Mouse (Mus musculus) hindbrain, embryonic 12.5 days (tissue): ENCODE measurements around the gene 4930519G04Rik. TPM values are rescaled to one million over a fixed set of nuclear protein-coding genes. Genes with fewer than 3 reads are reported as not detected.
"Not testable (repeated sequence)": the region's sequence is repeated elsewhere in the genome, so short reads cannot be mapped to it uniquely, and the experiment has no call there.

Experiments
- ATAC-seq: fragments of 200-750 bp; cut with Nextera tagmentation; 2 replicates; pipeline ENCODE4 v1.8.0; 2017; ENCODE audit warnings: moderate TSS enrichment; ENCODE audit not compliant: low FRiP score
- H3K27ac ChIP-seq: fragments of 300-500 bp; sonication (generic); 2 replicates; pipeline ENCODE4 v1.5.1; 2016; ENCODE audit warnings: mild to moderate bottlenecking
- H3K27me3 ChIP-seq: fragments of 300-500 bp; sonication (generic); 2 replicates; pipeline ENCODE4 v1.6.1; 2016; ENCODE audit warnings: mild to moderate bottlenecking
- H3K36me3 ChIP-seq: fragments of 300-500 bp; sonication (generic); 2 replicates; pipeline ENCODE4 v1.6.1; 2016; ENCODE audit warnings: mild to moderate bottlenecking
- H3K4me1 ChIP-seq: fragments of 300-500 bp; sonication (generic); 2 replicates; pipeline ENCODE4 v1.6.1; 2016
- H3K4me2 ChIP-seq: fragments of 300-500 bp; sonication (generic); replicated peaks from 2 replicates; pipeline ENCODE4 v1.6.1; 2016; ENCODE audit warnings: mild to moderate bottlenecking
- H3K4me3 ChIP-seq: fragments of 300-500 bp; sonication (generic); 2 replicates; pipeline ENCODE4 v1.5.1; 2016; ENCODE audit warnings: mild to moderate bottlenecking
- H3K9ac ChIP-seq: fragments of 300-500 bp; sonication (generic); 2 replicates; pipeline ENCODE4 v1.6.1; 2016; ENCODE audit warnings: mild to moderate bottlenecking, moderate library complexity
- H3K9me3 ChIP-seq: fragments of 300-500 bp; sonication (generic); replicated peaks from 2 replicates; pipeline ENCODE4 v1.6.1; 2016; ENCODE audit warnings: mild to moderate bottlenecking
- WGBS: fragments of 180-500 bp; shearing (Covaris S2); methylation state at CpG from one replicate; pipeline ENCODE4 v1.1.7; 2016; 5-methylcytosine and 5-hydroxymethylcytosine counted together
- polyA plus RNA-seq: library from polyadenylated mRNA; unstranded; fragments of >200 nt; fragmentation: Nextera tagmentation; extraction: Ambion mirVana; gene quantifications from 2 replicates; pipeline ENCODE4 v1.2.1, GENCODE M21; 2016

The 4930519G04Rik gene
- not detected in 2 replicates for polyA plus RNA-seq

DNA sequence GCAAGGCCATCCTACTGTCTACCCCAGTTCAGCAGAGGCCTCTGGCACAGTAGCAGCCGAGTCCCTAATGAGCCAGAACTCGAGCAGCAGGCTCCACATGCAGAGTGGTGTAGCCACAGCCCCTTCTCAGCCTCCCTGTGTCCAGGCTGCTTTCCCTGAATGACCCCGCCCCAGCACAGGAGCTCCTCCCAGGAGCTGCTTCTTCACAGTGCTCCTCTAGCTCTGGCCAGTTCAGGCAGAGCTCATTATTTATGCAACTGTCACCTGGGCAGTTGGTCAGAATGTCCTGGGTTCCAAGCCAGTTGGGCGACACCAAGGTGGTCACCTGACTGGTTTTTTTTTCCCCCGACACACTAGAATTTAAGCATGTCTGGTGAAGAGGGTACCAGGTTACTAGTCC lies at the start of gene 4930519G04Rik:
4930519G04Rik (plus strand) TSS at position 301 of the 400 bp plus-strand sequence.
- not testable (repeated sequence) for H3K4me3 ChIP-seq, H3K4me1 ChIP-seq, H3K36me3 ChIP-seq, H3K27ac ChIP-seq, H3K27me3 ChIP-seq, ATAC-seq, H3K9ac ChIP-seq, H3K4me2 ChIP-seq, H3K9me3 ChIP-seq
- 77% methylated on average over 3 of the region's 5 CpGs for WGBS

DNA sequence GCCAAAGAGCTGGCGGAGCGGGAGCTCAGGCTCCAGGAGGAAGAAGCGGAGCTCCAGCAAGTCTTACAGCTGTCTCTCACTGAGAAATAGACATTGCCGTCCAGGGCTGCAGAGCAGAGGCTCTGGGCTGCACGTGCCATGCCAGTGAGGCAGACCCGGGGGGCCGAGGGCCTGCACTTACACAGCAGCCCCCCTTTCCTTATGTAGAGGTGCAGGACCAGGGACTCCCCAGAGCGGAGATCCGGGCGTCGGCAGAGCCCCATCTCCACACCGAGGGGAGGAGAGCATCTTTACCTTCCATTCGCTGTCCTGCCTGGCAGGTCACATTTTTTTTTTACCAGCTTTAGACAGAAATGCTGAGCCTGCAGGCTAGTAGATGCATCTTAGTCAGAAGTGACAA lies 49.1 kb upstream of the 4930519G04Rik start:
- Histone ChIP-seq H3K9me3 (no peaks in the 10 kb centered on the region), H3K27ac (peak overlapping the region; percentile 35; the same call in 1 of the 2 replicates), H3K27me3 (no peaks in the 10 kb centered on the region), H3K9ac (no peak overlapping the region), H3K36me3 (peaks cover 75% of the 10 kb centered on the region), H3K4me3 (no peak overlapping the region), H3K4me1 (peaks cover 16% of the 10 kb centered on the region), H3K4me2 (no peak overlapping the region)
- ATAC-seq = no peak
- 86% methylated on average over 13 of the region's 13 CpGs for WGBS

DNA sequence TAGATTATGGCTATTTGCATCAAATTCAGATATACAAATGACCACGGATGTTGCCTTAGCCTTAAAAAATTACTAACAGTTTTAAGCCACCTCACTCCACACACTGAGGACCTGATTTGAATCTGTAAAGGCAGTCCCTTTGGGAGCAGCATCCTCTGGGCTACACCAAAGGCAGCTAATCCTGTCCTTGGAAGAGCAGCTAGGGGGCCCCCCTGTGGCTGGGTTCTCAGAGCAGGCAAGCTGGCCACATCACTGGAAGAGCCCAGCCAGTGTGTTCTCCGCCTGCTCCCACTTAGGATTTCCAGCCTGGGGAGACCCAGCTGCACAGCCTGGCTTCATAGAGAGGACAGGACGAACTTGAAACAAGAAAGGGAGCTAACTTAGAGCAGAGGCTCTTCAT lies 48.5 kb upstream of the 4930519G04Rik start:
- H3K27me3 ChIP-seq = no peaks in the 10 kb centered on the region
- H3K4me1 ChIP-seq = peaks cover 22% of the 10 kb centered on the region
- 39% methylated on average over 3 of the region's 3 CpGs for WGBS
- H3K27ac ChIP-seq = peak overlapping the region; percentile 35; the same call in 1 of the 2 replicates
- no peak overlapping the region for H3K4me3 ChIP-seq
- no peak overlapping the region for H3K9ac ChIP-seq
- ATAC-seq = 0 out of 2 replicates have a peak, but pooled peaks have one; percentile 42
- peaks cover 69% of the 10 kb centered on the region for H3K36me3 ChIP-seq
- no peak overlapping the region for H3K4me2 ChIP-seq
- no peaks in the 10 kb centered on the region for H3K9me3 ChIP-seq

- 77% methylated on average over 15 of the region's 15 CpGs for WGBS
- H3K4me3 ChIP-seq = no peak overlapping the region
- peaks cover 62% of the 10 kb centered on the region for H3K36me3 ChIP-seq
- H3K9ac ChIP-seq = no peak overlapping the region
- H3K27me3 ChIP-seq = no peaks in the 10 kb centered on the region
- H3K27ac ChIP-seq = no peak overlapping the region
- H3K4me1 ChIP-seq = peaks cover 22% of the 10 kb centered on the region
- ATAC-seq = no peak
- H3K9me3 ChIP-seq = no peaks in the 10 kb centered on the region
- no peak overlapping the region for H3K4me2 ChIP-seq
Measured at GRCm38 (mm10) chr5:114805436-114806350, 47.8 kb upstream of the 4930519G04Rik start.

GRCm38 (mm10) chr5:114806636-114807035 lies 46.8 kb upstream of the 4930519G04Rik start:
- whole genome bisulfite sequencing = 81% methylated on average over 8 of the region's 8 CpGs
- H3K9ac ChIP-seq = no peak overlapping the region

GRCm38 (mm10) chr5:114807063-114807462 lies 46.4 kb upstream of the 4930519G04Rik start:
- Histone ChIP-seq H3K4me3 (no peak overlapping the region), H3K9ac (no peak overlapping the region), H3K27ac (no peak overlapping the region; the same call in 1 of the 2 replicates), H3K36me3 (peaks cover 52% of the 10 kb centered on the region), H3K4me1 (peaks cover 24% of the 10 kb centered on the region), H3K4me2 (no peak overlapping the region), H3K9me3 (no peaks in the 10 kb centered on the region), H3K27me3 (no peaks in the 10 kb centered on the region)
- no peak for ATAC-seq
- 43% methylated on average over 9 of the region's 9 CpGs for WGBS

More at GRCm38 (mm10) chr5:114806636-114807035, 46.8 kb upstream of the 4930519G04Rik start:
- no peaks in the 10 kb centered on the region for H3K27me3 ChIP-seq
- H3K36me3 ChIP-seq = peaks cover 56% of the 10 kb centered on the region
- ATAC-seq = no peak
- H3K4me2 ChIP-seq = no peak overlapping the region
- H3K9me3 ChIP-seq = no peaks in the 10 kb centered on the region
- H3K27ac ChIP-seq = no peak overlapping the region
- H3K4me3 ChIP-seq = no peak overlapping the region
- H3K4me1 ChIP-seq = peaks cover 23% of the 10 kb centered on the region

GRCm38 (mm10) chr5:114807468-114807867 lies 46.0 kb upstream of the 4930519G04Rik start:
- H3K36me3 ChIP-seq = peaks cover 48% of the 10 kb centered on the region
- H3K27me3 ChIP-seq = no peaks in the 10 kb centered on the region
- H3K9me3 ChIP-seq = no peaks in the 10 kb centered on the region
- no peak overlapping the region for H3K4me3 ChIP-seq
- WGBS = 28% methylated on average over 8 of the region's 8 CpGs
- H3K4me1 ChIP-seq = peaks cover 28% of the 10 kb centered on the region
- H3K4me2 ChIP-seq = no peak overlapping the region
- H3K9ac ChIP-seq = no peak overlapping the region
- H3K27ac ChIP-seq = no peak overlapping the region; the same call in 1 of the 2 replicates
- no peak for ATAC-seq

GRCm38 (mm10) chr5:114807893-114808292 lies 45.6 kb upstream of the 4930519G04Rik start:
- Histone ChIP-seq H3K4me3 (no peak overlapping the region), H3K36me3 (peaks cover 45% of the 10 kb centered on the region), H3K9ac (no peak overlapping the region), H3K4me2 (no peak overlapping the region), H3K27ac (no peak overlapping the region), H3K27me3 (no peaks in the 10 kb centered on the region), H3K4me1 (peaks cover 32% of the 10 kb centered on the region), H3K9me3 (no peaks in the 10 kb centered on the region)
- ATAC-seq = no peak
- WGBS = 69% methylated on average over 6 of the region's 6 CpGs

DNA sequence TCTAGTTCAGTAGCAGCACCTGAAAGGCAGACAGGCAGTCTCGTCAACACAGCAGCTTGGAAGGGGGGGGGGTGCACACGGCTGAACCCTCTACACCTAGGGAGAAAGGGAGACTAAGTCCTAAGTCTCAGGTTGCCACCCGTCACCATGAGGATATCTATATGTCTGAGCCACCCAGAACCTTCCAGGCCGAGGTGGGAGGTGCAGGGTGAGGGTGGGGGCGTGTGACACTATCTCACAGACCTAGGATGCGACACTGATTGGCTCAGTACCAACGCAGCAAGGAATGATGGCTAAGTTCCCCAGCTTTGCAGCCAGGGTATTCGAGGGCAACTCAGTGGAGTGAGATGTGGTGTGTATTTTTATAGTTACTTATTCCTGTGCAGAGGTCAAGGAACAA lies 45.1 kb upstream of the 4930519G04Rik start:
- 76% methylated on average over 7 of the region's 8 CpGs for WGBS
- H3K36me3 ChIP-seq = peaks cover 40% of the 10 kb centered on the region

GRCm38 (mm10) chr5:114809181-114809756 lies 44.2 kb upstream of the 4930519G04Rik start:
- H3K4me1 ChIP-seq = peaks cover 33% of the 10 kb centered on the region
- no peak for ATAC-seq
- H3K27ac ChIP-seq = no peak overlapping the region
- no peaks in the 10 kb centered on the region for H3K9me3 ChIP-seq
- no peak overlapping the region for H3K9ac ChIP-seq
- H3K36me3 ChIP-seq = peaks cover 32% of the 10 kb centered on the region
- no peak overlapping the region for H3K4me2 ChIP-seq
- WGBS = 76% methylated on average over 10 of the region's 10 CpGs
- H3K27me3 ChIP-seq = no peaks in the 10 kb centered on the region
- H3K4me3 ChIP-seq = no peak overlapping the region

More for the DNA sequence above, 45.1 kb upstream of the 4930519G04Rik start:
- Histone ChIP-seq H3K4me2 (no peak overlapping the region), H3K9me3 (no peaks in the 10 kb centered on the region), H3K9ac (no peak overlapping the region), H3K27ac (no peak overlapping the region), H3K4me1 (peaks cover 33% of the 10 kb centered on the region), H3K27me3 (no peaks in the 10 kb centered on the region), H3K4me3 (no peak overlapping the region)
- no peak for ATAC-seq

- Histone ChIP-seq H3K36me3 (peaks cover 27% of the 10 kb centered on the region), H3K4me2 (no peak overlapping the region), H3K9me3 (no peaks in the 10 kb centered on the region), H3K4me1 (peaks cover 33% of the 10 kb centered on the region), H3K27ac (no peak overlapping the region), H3K9ac (no peak overlapping the region), H3K4me3 (no peak overlapping the region), H3K27me3 (no peaks in the 10 kb centered on the region)
- ATAC-seq = no peak
- 88% methylated on average over 5 of the region's 5 CpGs for WGBS
Measured at GRCm38 (mm10) chr5:114809826-114810225, 43.6 kb upstream of the 4930519G04Rik start.

- no peaks in the 10 kb centered on the region for H3K9me3 ChIP-seq
- 1% methylated on average over 50 of the region's 50 CpGs for WGBS
- H3K27ac ChIP-seq = peak overlapping the region; percentile 97
- H3K27me3 ChIP-seq = no peaks in the 10 kb centered on the region
- H3K36me3 ChIP-seq = peaks cover 6% of the 10 kb centered on the region
- H3K9ac ChIP-seq = peak overlapping the region; percentile 90
- peak overlapping the region; percentile 60 for H3K4me2 ChIP-seq
- H3K4me1 ChIP-seq = peaks cover 29% of the 10 kb centered on the region
- H3K4me3 ChIP-seq = peak overlapping the region; percentile 90
- peak; percentile 96 for ATAC-seq
Measured at GRCm38 (mm10) chr5:114813525-114814181, 39.8 kb upstream of the 4930519G04Rik start.
